Mouse (Mus musculus) myocyte (in vitro differentiated cells): Measurements from ENCODE around the gene Mrpl4.

Experiments
- CEBPB ChIP-seq: IDR thresholded peaks from 2 replicates; pipeline ENCODE4 v1.6.1; 2011; ENCODE audit warnings: mild to moderate bottlenecking, moderate library complexity; ENCODE audit not compliant: poor library complexity, insufficient read depth, severe bottlenecking
- E2F4 ChIP-seq: IDR thresholded peaks from one replicate; pipeline ENCODE4 v1.6.1; 2011; ENCODE audit warnings: mild to moderate bottlenecking, control low read depth, moderate library complexity; ENCODE audit not compliant: insufficient read depth
- MAX ChIP-seq: IDR thresholded peaks from one replicate; pipeline ENCODE4 v1.6.1; 2011; ENCODE audit warnings: low read depth, mild to moderate bottlenecking, control low read depth
- MYOD1 ChIP-seq, 3 experiments: IDR thresholded peaks; one replicate each; pipeline ENCODE4 v1.6.1; 2011; ENCODE audit warnings: control low read depth in 2 of 3, low read depth in 2 of 3, mild to moderate bottlenecking in 2 of 3, moderate library complexity in 1 of 3; ENCODE audit not compliant: insufficient read length in 2 of 3, control insufficient read depth in 1 of 3
- MYOG ChIP-seq, 3 experiments: IDR thresholded peaks; one replicate each; pipeline ENCODE4 v1.6.1; 2011; ENCODE audit warnings: control low read depth in 2 of 3, low read depth in 2 of 3, mild to moderate bottlenecking in 2 of 3; ENCODE audit not compliant: insufficient read length in 2 of 3, control insufficient read depth in 1 of 3, insufficient read depth in 1 of 3
- POLR2A ChIP-seq: IDR thresholded peaks from one replicate; pipeline ENCODE4 v1.6.1; 2011; ENCODE audit warnings: low read depth, mild to moderate bottlenecking, control low read depth, moderate library complexity; ENCODE audit not compliant: insufficient read length
- POLR2AphosphoS2 ChIP-seq: IDR thresholded peaks from one replicate; pipeline ENCODE4 v1.6.1; 2011; ENCODE audit warnings: low read depth, control low read depth; ENCODE audit not compliant: insufficient read length
- SRF ChIP-seq: IDR thresholded peaks from one replicate; pipeline ENCODE4 v1.6.1; 2011; ENCODE audit warnings: low read depth; ENCODE audit not compliant: control insufficient read depth, insufficient read length
- TCF12 ChIP-seq: IDR thresholded peaks from one replicate; pipeline ENCODE4 v1.6.1; 2011; ENCODE audit warnings: mild to moderate bottlenecking, control low read depth; ENCODE audit not compliant: poor library complexity, insufficient read depth, severe bottlenecking
- USF1 ChIP-seq: IDR thresholded peaks from one replicate; pipeline ENCODE4 v1.6.1; 2011; ENCODE audit warnings: low read depth, mild to moderate bottlenecking, control low read depth, moderate library complexity

DNA sequence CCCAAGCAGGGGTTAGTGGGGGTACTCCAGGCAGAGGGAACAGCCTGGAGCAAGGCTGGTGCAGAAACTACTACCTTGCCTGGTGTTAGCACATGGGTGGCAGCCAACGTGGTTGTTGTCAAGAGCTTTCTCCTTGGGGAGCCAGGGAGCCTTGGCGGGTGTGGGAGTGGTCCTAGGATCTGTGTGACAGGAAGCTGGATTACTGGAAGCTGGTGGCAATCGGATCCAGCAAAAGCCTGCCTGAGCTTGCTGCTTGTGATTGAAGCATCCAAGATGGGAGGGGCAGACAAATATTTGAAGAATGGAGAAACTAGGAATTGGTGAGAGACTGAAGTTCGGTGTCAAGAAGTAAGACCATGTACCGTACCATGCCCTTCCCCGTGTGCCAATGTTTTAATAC is 19.8 kb downstream of the Mrpl4 start:
- TF ChIP-seq POLR2A, result no peak
- TF ChIP-seq MYOG (IDR thresholded peaks at IDR 0.05; ENCODE audit: control insufficient read depth in 1 of 3, insufficient read depth in 1 of 3, insufficient read length in 2 of 3, low read depth in 2 of 3), result no peak
- no peak for TF ChIP-seq POLR2AphosphoS2
- no peak for TF ChIP-seq CEBPB
- no peak for TF ChIP-seq TCF12
- no peak for TF ChIP-seq MAX
- TF ChIP-seq E2F4, result no peak
- TF ChIP-seq USF1, result no peak
- no peak for TF ChIP-seq SRF
- no peak for TF ChIP-seq MYOD1 (IDR thresholded peaks at IDR 0.05; ENCODE audit: control insufficient read depth in 1 of 3, insufficient read length in 2 of 3, low read depth in 2 of 3)
